Mouse (Mus musculus) neural tube, embryonic 14.5 days (tissue): ENCODE results near the gene Atoh7. TPM values are rescaled to one million over a fixed set of nuclear protein-coding genes. Genes with fewer than 3 reads are reported as not detected.

ENCODE experiments used
- polyA plus RNA-seq: library from polyadenylated mRNA; unstranded; fragments of >200 nt; fragmentation: Nextera tagmentation; extraction: Ambion mirVana; gene quantifications from 2 replicates; pipeline ENCODE4 v1.2.1, GENCODE M21; 2014

Gene Atoh7
- polyA plus RNA-seq, 1 experiment from 2014 or later: 2.8 TPM

Other genes with a start within 250 kb of the Atoh7 start
- 47.9 and 52.2 TPM in 2 replicates for gene Tet1, start 190.7 kb upstream of the Atoh7 start, polyA plus RNA-seq
- 18.3 and 19.3 TPM in 2 replicates for gene Slc25a16, start 179.0 kb upstream of the Atoh7 start, polyA plus RNA-seq
- gene Dna2, start 152.6 kb upstream of the Atoh7 start, polyA plus RNA-seq: 4.8 and 5.1 TPM in 2 replicates
- gene Rufy2, start 119.4 kb upstream of the Atoh7 start, polyA plus RNA-seq: 63.2 and 73.0 TPM in 2 replicates
- gene Hnrnph3, start 75.4 kb upstream of the Atoh7 start, polyA plus RNA-seq: 95.6 and 112 TPM in 2 replicates
- 0.70 and 0.73 TPM in 2 replicates for gene Pbld2, start 75.3 kb upstream of the Atoh7 start, polyA plus RNA-seq
- gene Pbld1, start 39.5 kb upstream of the Atoh7 start, polyA plus RNA-seq: 0.46 and 0.83 TPM in 2 replicates
- gene Mypn, start 104.3 kb downstream of the Atoh7 start, polyA plus RNA-seq: 0.71 and 1.1 TPM in 2 replicates
- gene Herc4, start 144.2 kb downstream of the Atoh7 start, polyA plus RNA-seq: 29.5 and 33.2 TPM in 2 replicates